Mouse (Mus musculus) stomach, postnatal 0 days (tissue): ENCODE data around the gene Wfdc13. TPM values are rescaled to one million over a fixed set of nuclear protein-coding genes. Genes with fewer than 3 reads are reported as not detected.

Experiments
- ATAC-seq: fragments of 200-750 bp; cut with Nextera tagmentation; 2 replicates; pipeline ENCODE4 v1.8.0; 2017; ENCODE audit not compliant: low FRiP score, low TSS enrichment
- DNase-seq: peaks from one replicate; pipeline ENCODE4 v3.0.0-alpha.2; 2016; ENCODE audit warnings: low spot score
- H3K27ac ChIP-seq: fragments of 300-500 bp; sonication (generic); replicated peaks from 2 replicates; pipeline ENCODE4 v1.5.1; 2014; ENCODE audit warnings: mild to moderate bottlenecking, control low read depth
- H3K27me3 ChIP-seq: fragments of 300-500 bp; sonication (generic); 2 replicates; pipeline ENCODE4 v1.6.1; 2014; ENCODE audit warnings: low read length; ENCODE audit not compliant: control insufficient read depth, insufficient read depth
- H3K36me3 ChIP-seq: fragments of 300-500 bp; sonication (generic); 2 replicates; pipeline ENCODE4 v1.6.1; 2014; ENCODE audit warnings: low read length, mixed read lengths; ENCODE audit not compliant: control insufficient read depth, insufficient read depth
- H3K4me1 ChIP-seq: fragments of 300-500 bp; sonication (generic); replicated peaks from 2 replicates; pipeline ENCODE4 v1.6.1; 2014; ENCODE audit warnings: antibody characterized with exemption; ENCODE audit not compliant: control insufficient read depth, insufficient read depth
- H3K4me2 ChIP-seq: fragments of 300-500 bp; sonication (generic); replicated peaks from 2 replicates; pipeline ENCODE4 v1.6.1; 2014; ENCODE audit warnings: low read depth, mild to moderate bottlenecking, control low read depth, moderate library complexity
- H3K4me3 ChIP-seq: fragments of 300-500 bp; sonication (generic); 2 replicates; pipeline ENCODE4 v1.5.1; 2014; ENCODE audit warnings: low read depth, low read length, control low read depth
- H3K9ac ChIP-seq: fragments of 300-500 bp; sonication (generic); 2 replicates; pipeline ENCODE4 v1.6.1; 2014; ENCODE audit warnings: mild to moderate bottlenecking, low read length, control low read depth, mixed read lengths
- H3K9me3 ChIP-seq: fragments of 300-500 bp; sonication (generic); 2 replicates; pipeline ENCODE4 v1.6.1; 2016; ENCODE audit warnings: low read length; ENCODE audit not compliant: control insufficient read depth
- CTCF ChIP-seq: IDR thresholded peaks from 2 replicates; pipeline ENCODE4 v1.5.1; 2016; ENCODE audit warnings: antibody characterized with exemption, low read depth, mild to moderate bottlenecking, moderate library complexity
- EP300 ChIP-seq: optimal IDR thresholded peaks from 2 replicates; pipeline ENCODE3; 2016; ENCODE audit warnings: antibody characterized with exemption
- WGBS: fragments of 180-500 bp; shearing (Covaris S2); extraction: QIAGEN DNeasy Blood & Tissue Kit; methylation state at CpG from one replicate; pipeline ENCODE4 v1.1.7; 2014; 5-methylcytosine and 5-hydroxymethylcytosine counted together
- polyA plus RNA-seq: library from polyadenylated mRNA; unstranded; fragments of >200 nt; fragmentation: Nextera tagmentation; extraction: Ambion mirVana; gene quantifications from 2 replicates; pipeline ENCODE4 v1.2.1, GENCODE M21; 2015

The Wfdc13 gene
- 2.1 and 2.6 TPM in 2 replicates for polyA plus RNA-seq

GRCm38 (mm10) chr2:164684807-164685206 is at the start of gene Wfdc13:
Gene Wfdc13, plus strand, starts transcription at chr2:164685107.
- ATAC-seq (no peak), DNase-seq (no peak)
- TF ChIP-seq EP300, result no peak
- TF ChIP-seq CTCF, result no peak
- no peaks in the 10 kb centered on the region for H3K36me3 ChIP-seq
- WGBS, result 36% methylated on average over 3 of the region's 3 CpGs
- H3K9me3 ChIP-seq, result no peaks in the 10 kb centered on the region
- 0 out of 2 replicates have a peak within 1 kb of the TSS, but pooled peaks have one; percentile 4 for H3K4me3 ChIP-seq
- H3K9ac ChIP-seq, result peak within 1 kb of the TSS; percentile 8; the same call in 1 of the 2 replicates
- H3K27ac ChIP-seq, result 0 out of 2 replicates have a peak within 1 kb of the TSS, but pooled peaks have one; percentile 30
- H3K4me2 ChIP-seq, result peak within 1 kb of the TSS; percentile 20; the same call in 1 of the 2 replicates
- no peaks in the 10 kb centered on the region for H3K4me1 ChIP-seq
- no peaks in the 10 kb centered on the region for H3K27me3 ChIP-seq

GRCm38 (mm10) chr2:164635266-164635665 is 49.6 kb upstream of the Wfdc13 start:
- no peak overlapping the region for H3K4me3 ChIP-seq
- H3K4me1 ChIP-seq, result no peaks in the 10 kb centered on the region
- DNase-seq, result no peak
- no peak for ATAC-seq
- H3K9me3 ChIP-seq, result no peaks in the 10 kb centered on the region
- 75% methylated on average over 9 of the region's 9 CpGs for WGBS
- no peaks in the 10 kb centered on the region for H3K36me3 ChIP-seq
- H3K27ac ChIP-seq, result no peak overlapping the region
- no peak overlapping the region for H3K9ac ChIP-seq
- H3K27me3 ChIP-seq, result no peaks in the 10 kb centered on the region
- peak; percentile 53 for TF ChIP-seq CTCF
- TF ChIP-seq EP300, result no peak
- H3K4me2 ChIP-seq, result no peak overlapping the region

DNA sequence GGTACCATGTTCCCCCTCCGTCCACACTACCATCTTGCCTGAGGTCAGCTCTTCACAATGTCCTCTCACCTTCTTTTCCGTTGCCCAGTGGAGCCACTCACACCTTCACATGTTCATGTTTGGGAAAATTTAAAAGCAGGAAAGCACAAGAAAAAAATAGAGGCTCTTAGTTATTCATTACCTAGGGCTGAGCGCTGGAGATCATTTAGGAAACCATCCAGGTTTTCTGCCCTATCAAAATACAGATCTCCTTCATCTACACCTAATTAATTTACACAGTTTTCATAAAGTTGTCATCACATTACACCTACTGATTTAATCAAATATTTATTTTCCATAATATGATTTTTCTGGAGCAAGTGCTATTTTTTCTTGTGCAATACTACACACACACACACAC is 46.2 kb upstream of the Wfdc13 start, which contains the start of gene Wfdc16:
Gene Wfdc16 (minus strand): TSS at position 101 of the 400 bp plus-strand sequence.
- ATAC-seq, result no peak

DNA sequence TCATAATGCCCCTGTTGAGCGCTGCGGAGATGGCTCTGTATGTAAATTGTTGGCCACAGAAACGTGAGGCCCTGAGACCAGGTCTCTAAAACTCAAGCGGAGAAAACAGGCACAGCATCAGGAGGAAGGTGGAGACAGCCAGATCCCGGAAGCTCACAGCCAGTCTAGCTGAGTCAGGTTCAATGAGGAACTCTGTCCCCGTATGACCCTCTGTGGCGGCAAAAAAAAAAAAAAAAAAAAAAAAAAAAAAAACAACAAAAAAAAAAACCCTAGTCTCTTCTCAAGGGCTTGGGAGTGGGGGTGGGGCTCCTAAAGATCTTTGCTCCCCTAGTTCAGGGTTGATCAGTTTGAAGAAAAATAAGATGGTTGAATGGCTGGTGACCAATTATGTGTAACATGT is 43.8 kb upstream of the Wfdc13 start:
- H3K4me1 ChIP-seq, result no peaks in the 10 kb centered on the region
- no peak for ATAC-seq
- H3K36me3 ChIP-seq, result no peaks in the 10 kb centered on the region
- DNase-seq, result no peak
- TF ChIP-seq EP300 (no peak), CTCF (no peak)
- 67% methylated on average over 7 of the region's 7 CpGs for WGBS
- H3K27me3 ChIP-seq, result no peaks in the 10 kb centered on the region
- H3K9me3 ChIP-seq, result no peaks in the 10 kb centered on the region
- no peak overlapping the region for H3K9ac ChIP-seq
- no peak overlapping the region for H3K4me3 ChIP-seq
- H3K27ac ChIP-seq, result no peak overlapping the region
- no peak overlapping the region for H3K4me2 ChIP-seq

More for the DNA sequence above, 46.2 kb upstream of the Wfdc13 start, which contains the start of gene Wfdc16:
- no peak for TF ChIP-seq CTCF
- TF ChIP-seq EP300, result no peak
- whole genome bisulfite sequencing, result 77% methylated on average over 3 of the region's 3 CpGs
- Histone ChIP-seq H3K27me3 (no peaks in the 10 kb centered on the region), H3K4me3 (no peak within 1 kb of the TSS), H3K4me2 (no peak within 1 kb of the TSS), H3K27ac (no peak within 1 kb of the TSS), H3K4me1 (no peaks in the 10 kb centered on the region), H3K9ac (no peak within 1 kb of the TSS), H3K9me3 (no peaks in the 10 kb centered on the region), H3K36me3 (no peaks in the 10 kb centered on the region)
- no peak for DNase-seq

- Histone ChIP-seq H3K27me3 (no peaks in the 10 kb centered on the region), H3K4me2 (no peak overlapping the region), H3K9me3 (no peaks in the 10 kb centered on the region), H3K4me1 (no peaks in the 10 kb centered on the region), H3K4me3 (no peak overlapping the region), H3K9ac (no peak overlapping the region), H3K27ac (no peak overlapping the region), H3K36me3 (no peaks in the 10 kb centered on the region)
- ATAC-seq (no peak), DNase-seq (no peak)
- WGBS, result 70% methylated on average over 13 of the region's 13 CpGs
- TF ChIP-seq CTCF (no peak), EP300 (no peak)
Observed at GRCm38 (mm10) chr2:164641881-164642673, 42.8 kb upstream of the Wfdc13 start.

GRCm38 (mm10) chr2:164655858-164656257 is 29.0 kb upstream of the Wfdc13 start, which contains the start of gene Wfdc10:
Gene Wfdc10, plus strand, starts transcription at chr2:164656046.
- peak; percentile 88 for TF ChIP-seq CTCF
- TF ChIP-seq EP300, result no peak
- ATAC-seq (no peak), DNase-seq (peak; percentile 60)
- no peaks in the 10 kb centered on the region for H3K9me3 ChIP-seq
- WGBS, result 13% methylated on average over 11 of the region's 11 CpGs
- no peak within 1 kb of the TSS for H3K27ac ChIP-seq
- H3K27me3 ChIP-seq, result no peaks in the 10 kb centered on the region
- no peaks in the 10 kb centered on the region for H3K36me3 ChIP-seq
- no peak within 1 kb of the TSS for H3K9ac ChIP-seq
- H3K4me1 ChIP-seq, result no peaks in the 10 kb centered on the region
- H3K4me2 ChIP-seq, result no peak within 1 kb of the TSS
- no peak within 1 kb of the TSS for H3K4me3 ChIP-seq
